Mouse (Mus musculus) cerebellum, postnatal 25 days (tissue): ENCODE measurements at regions not wholly inside any gene's neighbourhood (a gene's known extent, or its start where the extent isn't known, plus 50 kb on each side); places are given as distances from the start of the nearest gene placed in this dataset.

ENCODE experiments used
- DNase-seq, 2 experiments: peaks; one replicate each; pipeline ENCODE4 v3.0.0; 2021; ENCODE audit warnings: mixed read lengths in 2 of 2

GRCm38 (mm10) chr6:127207308-127207707 is 55.3 kb upstream of the Ccnd2 start:
- no peak for DNase-seq

- DNase-seq: no peak
These were observed 61.4 kb upstream of the Ccnd2 start for GRCm38 (mm10) chr6:127213355-127213754.

- no peak for DNase-seq
These were observed 63.9 kb upstream of the Ccnd2 start for GRCm38 (mm10) chr6:127215915-127216314.

- no peak for DNase-seq
These were observed 66.8 kb upstream of the Ccnd2 start for GRCm38 (mm10) chr6:127218634-127219445.

- no peak for DNase-seq
These were observed 67.4 kb upstream of the Ccnd2 start for GRCm38 (mm10) chr6:127219446-127219802.

- DNase-seq: no peak
These were observed 74.4 kb upstream of the Ccnd2 start for GRCm38 (mm10) chr6:127226242-127226983.

GRCm38 (mm10) chr6:127236510-127237109 is 84.6 kb upstream of the Ccnd2 start:
- DNase-seq: no peak

- DNase-seq: no peak
These were observed 85.2 kb upstream of the Ccnd2 start for GRCm38 (mm10) chr6:127237168-127237567.

GRCm38 (mm10) chr6:127239529-127240471 is 87.8 kb upstream of the Ccnd2 start:
- no peak for DNase-seq

GRCm38 (mm10) chr6:127240472-127241375 is 88.7 kb upstream of the Ccnd2 start:
- no peak for DNase-seq

GRCm38 (mm10) chr6:127241693-127242425 is 89.9 kb upstream of the Ccnd2 start:
- no peak for DNase-seq

- no peak for DNase-seq
These were observed 91.0 kb upstream of the Ccnd2 start for GRCm38 (mm10) chr6:127243032-127243431.

- no peak for DNase-seq
These were observed 93.9 kb upstream of the Ccnd2 start for GRCm38 (mm10) chr6:127245814-127246440.

GRCm38 (mm10) chr6:127246730-127247129 is 94.7 kb upstream of the Ccnd2 start:
- no peak for DNase-seq

GRCm38 (mm10) chr6:127247343-127247742 is 95.3 kb upstream of the Ccnd2 start:
- DNase-seq: no peak

- DNase-seq: no peak
These were observed 98.3 kb upstream of the Ccnd2 start for GRCm38 (mm10) chr6:127250181-127250873.

GRCm38 (mm10) chr6:127250874-127251670 is 99.1 kb upstream of the Ccnd2 start:
- no peak for DNase-seq

GRCm38 (mm10) chr6:127251671-127251985 is 99.6 kb upstream of the Ccnd2 start:
- no peak for DNase-seq
